Mouse (Mus musculus) layer of hippocampus, adult 8-10 months (tissue): ENCODE data around the gene Wdr72. TPM values are rescaled to one million over a fixed set of nuclear protein-coding genes. Genes with fewer than 3 reads are reported as not detected.
A peak's percentile ranks its signal among the peaks of the same experiment; 100 is the strongest.

Source experiments
- DNase-seq, 2 experiments: peaks; one replicate each; pipeline ENCODE4 v3.0.0; 2022; ENCODE audit warnings: low spot score in 2 of 2
- total RNA-seq, 4 experiments: library from RNA; stranded (reverse); gene quantifications; 2 replicates each; pipeline ENCODE4 v1.2.4; 2022

Gene Wdr72
- total RNA-seq, result under 1 TPM in 1 of 4 experiments, not detected in 3; 0.06 TPM

DNA sequence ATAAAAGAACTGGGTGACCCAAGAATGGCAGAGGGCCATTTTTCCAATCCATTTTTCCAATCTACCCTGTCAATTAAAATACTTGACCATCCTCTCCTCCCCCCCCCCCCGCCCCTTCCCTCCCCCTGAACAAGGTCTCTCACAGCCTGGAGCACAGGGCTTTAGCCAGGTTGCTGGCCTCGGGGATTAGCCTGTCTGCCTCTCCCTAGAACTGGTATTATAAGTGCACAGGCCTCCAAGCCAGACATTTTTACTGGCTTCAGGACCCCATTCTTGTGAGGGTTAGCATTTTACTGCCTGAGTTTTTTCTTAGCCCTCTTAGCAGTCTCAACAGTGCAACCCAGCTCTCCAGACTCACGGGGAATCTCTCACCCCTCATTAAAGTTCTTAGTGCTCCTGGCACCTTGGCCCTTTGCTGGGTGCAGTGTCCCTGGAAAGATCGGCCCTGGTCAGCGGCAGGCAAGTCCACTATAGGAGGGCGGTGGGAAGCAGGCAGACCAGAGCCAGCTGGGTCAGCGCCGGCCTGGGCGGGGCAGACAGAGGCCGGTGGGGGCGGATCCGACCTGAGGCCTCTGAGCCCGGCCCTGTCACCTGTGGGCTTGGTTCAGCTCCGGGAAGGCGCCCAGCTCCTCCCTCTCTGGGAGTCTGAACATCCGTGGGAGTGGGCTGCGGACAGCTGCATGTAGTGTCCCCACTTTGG lies at the start of gene Wdr72:
Gene Wdr72, plus strand, starts transcription at position 596 of the 700 bp plus-strand sequence.
- DNase-seq, result no peak

DNA sequence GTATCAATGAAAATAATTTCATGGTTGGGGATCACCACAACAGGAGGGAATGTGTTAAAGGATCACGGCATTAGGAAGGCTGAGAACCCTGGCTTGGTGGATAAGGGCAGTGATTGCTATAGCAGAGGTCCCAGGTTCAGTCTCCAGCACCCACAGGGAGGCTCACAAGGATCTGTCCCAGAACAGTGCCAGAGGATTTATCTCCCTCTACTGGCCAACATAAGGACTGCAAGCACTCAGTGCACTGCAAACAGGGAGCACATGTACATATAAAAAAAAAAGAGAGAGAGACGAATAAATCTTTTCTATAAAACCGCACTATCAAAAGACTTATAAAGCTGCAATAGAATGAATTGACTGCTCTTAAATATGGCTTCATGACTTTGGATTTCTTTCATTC lies 43.9 kb upstream of the Wdr72 start:
- DNase-seq, result no peak

DNA sequence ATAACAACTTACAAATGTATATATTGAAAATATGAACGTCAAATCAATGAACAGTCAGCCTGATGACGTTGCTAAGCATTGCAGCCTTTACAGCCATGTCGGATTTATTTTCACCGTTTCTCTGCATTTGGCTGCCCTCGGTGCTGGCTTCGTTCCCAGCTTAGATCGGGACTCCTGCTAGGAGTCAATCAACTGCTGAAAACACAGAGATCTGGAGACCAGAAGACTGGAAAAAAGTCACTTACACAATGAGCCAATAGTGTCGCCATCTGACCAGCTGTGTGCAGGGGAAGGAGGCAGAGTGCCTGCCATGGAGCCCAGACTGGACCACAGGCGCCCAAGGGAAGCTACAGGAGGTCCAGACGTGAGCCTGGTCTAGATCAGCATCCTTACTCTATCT lies 43.4 kb upstream of the Wdr72 start:
- DNase-seq, result no peak

DNA sequence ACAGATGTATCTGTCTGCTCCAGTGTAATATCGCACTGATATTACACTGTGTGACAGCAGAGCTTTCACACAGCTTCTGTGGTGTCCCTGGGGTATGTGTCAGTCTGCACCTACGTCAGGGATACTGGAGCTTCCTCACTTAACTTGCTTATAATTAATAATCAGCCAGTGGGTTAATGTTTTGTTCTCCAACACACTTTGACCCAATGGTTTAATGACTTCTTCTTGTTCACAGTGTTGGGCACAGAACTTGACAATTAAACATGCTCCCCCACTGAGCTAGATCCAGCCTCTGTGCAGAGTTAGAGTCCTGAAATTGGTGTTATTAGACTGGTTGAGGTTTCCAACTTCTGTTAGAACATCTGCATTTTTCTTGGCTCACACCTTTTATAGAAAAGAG lies 34.2 kb upstream of the Wdr72 start:
- no peak for DNase-seq

DNA sequence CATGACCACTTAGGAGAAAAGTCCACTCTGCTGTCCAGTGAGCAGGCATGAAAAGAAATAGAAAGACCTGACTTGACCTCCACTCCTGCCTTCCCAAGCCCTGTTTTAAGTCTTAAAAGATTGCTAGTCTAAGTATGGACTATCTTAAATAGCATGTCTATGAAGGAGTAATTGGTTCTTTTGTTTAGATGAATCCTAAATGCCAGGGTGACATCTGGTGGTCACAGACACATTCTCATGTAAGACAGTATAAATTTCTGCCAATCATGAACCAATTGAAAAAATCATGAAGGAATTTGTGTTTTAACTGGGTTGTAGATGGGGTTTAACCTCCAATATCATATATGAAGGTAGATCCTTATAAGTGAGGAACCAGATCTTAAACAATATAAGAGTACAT lies 31.7 kb upstream of the Wdr72 start:
- no peak for DNase-seq

DNA sequence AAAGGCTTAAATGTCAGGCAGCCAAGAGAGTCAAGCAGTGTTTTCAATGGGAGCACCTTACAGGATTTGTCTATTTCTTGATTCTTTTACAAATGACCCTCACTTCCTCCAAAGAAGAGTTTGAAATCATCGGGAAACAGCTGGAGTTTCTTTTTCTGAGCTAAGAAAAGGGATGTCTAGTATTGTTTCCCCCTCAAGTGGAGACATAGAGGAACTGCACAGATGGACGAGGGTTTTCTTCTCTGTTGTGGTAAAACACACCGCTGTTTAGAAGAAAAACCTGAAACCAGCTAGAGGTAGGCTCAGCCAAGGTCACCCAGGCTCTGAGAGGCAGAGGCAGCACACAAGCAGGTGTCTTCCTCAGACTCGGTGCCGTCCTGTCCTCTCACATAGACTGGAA lies 29.9 kb upstream of the Wdr72 start:
- no peak for DNase-seq

DNA sequence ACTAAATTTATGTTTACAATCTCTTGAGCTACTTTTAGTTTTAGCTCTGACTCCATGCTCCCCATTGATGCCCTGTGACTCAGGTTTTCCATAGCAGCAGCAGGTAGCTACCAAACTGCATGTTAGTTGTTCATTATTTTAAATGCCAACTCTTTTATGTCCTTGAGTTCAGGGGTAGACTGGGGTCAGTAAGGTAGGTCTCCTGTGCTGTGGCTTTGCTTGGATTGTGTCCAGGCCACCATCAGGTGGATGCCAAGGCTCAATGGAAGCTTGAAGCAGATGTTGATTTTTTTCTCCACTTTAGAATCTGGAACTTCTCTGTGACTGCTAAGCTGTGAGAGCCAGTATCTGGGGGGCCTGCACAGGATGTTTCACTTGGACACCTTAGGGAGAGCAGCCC lies 8.6 kb upstream of the Wdr72 start:
- DNase-seq, result no peak

DNA sequence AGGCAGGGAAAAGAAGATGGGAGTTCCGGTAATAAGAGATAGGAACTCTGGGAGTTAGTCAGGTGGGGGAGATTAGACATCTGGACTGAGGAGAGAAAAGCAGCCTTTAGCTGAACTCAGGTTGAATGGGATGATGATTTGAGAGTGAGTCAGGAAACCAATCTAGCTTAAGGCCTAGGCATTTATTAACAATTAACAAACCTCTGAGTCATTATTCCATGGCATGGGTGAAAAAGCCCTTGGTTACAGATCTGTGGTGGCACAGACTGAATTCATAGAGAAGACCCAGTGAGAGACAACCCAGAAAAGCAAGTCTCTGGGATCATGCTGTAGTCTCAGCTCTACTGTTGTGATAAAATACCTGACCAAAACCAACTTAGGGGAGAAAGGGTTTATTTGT lies 7.5 kb upstream of the Wdr72 start:
- DNase-seq, result no peak

DNA sequence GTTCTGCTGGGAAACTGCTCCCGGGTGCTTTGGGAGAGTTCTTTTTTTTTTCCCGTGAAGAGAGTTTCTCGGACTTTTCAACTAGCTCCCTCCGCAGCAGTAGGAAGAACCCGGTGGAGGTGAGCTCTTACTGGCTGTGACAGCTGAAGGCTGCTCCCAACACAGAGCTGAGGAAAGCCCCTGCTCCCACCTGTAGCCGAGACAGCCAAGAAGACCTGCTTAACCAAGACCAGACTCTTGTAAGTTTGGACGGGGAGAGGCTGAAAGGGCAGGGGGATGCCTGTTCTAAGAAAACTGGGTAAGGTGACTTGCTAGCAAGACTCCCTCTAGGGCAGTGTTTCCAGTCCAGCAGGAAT lies 283 bp downstream of the Wdr72 start:
- DNase-seq, result no peak

DNA sequence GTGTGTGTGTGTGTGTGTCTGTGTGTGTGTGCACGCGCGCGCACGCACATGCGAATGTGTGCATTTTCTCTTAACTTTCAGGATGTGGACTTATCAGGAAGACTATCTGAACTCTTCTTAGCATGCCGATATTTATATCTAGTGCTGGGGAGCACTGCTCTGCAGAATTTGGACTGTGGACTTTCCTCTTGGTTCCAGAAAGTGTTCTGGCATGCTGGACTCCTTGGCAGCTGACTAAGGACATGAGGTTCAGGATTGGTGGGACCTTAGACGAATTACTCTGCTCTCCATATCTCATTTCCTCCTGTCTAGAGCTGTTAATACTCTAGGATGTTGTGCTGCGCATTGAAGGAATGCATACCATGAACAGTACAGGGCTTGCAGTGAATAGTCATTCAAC lies 2.4 kb downstream of the Wdr72 start:
- DNase-seq, result no peak

DNA sequence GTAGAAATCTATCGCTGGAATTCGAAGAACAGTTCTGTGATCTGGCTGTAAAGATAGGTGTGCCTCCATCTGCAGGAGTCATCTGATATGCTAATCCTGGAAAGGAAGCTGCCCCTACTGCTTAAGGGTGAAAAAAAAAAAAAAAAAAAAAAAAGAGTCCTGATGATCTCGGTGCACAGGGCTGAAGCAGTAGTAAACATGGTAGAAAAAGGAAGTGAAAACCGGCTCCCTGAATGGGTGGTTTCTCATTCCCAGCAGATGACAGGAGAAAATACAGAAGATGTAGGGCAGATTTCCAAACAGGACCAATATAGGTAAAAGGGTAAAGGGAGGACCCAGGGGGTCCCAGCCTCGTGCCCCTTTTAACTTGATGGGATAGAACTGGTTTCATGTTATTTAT lies 16.1 kb downstream of the Wdr72 start:
- DNase-seq, result no peak

DNA sequence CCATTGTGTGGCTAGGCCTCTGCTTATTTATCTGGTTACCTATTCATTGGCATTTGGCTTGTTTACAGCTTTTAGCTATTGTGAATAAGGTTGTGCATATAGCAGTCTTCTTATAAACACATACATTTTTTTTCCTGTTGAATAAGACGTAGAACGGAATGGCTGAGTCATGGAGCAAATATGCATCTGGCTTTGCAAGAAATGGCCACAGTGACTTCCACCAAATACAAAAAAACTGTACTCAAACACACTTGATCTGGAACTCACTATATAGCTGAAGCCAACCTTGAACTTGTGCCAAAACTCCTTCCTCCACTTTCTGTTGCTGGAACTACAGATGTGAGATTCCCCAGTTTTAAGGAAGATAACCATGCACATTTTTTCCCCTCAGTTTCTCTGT lies 23.9 kb downstream of the Wdr72 start:
- DNase-seq, result no peak

DNA sequence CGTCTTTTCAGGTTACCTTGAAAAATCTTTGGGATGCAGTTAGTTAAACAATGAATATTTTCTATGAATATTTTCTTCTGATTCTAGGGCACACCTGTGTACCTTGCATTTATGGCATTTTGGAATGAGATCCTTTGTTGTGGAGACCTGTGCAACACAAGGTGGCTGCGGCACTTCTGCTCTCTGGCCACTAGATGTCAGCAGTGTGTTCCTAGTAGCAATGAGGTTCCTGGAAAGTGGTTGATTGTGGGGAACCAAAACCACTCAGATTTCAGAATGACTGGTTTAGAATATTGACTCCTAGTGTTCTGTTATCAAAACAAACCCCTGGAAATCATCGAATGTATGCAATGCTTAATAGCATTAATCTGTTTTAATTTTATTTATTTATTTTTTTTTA lies 31.7 kb downstream of the Wdr72 start:
- DNase-seq, result peak; percentile 44 to 73

DNA sequence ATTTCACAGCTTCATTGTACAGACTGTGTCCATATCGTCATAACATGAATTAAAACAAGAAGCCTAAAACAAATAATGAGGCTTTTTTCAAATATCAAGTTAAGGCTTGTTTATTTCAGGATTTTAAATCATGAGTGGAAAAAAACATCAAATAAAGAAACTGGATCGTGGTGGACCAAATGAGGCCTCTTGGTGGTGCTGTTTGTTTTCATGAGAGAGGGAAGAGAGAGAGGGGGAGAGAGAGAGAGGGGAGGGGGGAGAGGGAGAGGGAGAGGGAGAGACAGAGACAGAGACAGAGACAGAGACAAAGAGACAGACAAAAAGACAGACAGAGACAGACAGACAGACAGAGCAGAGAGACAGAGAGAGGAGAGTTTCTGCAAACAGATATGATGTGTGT lies 32.5 kb downstream of the Wdr72 start:
- no peak for DNase-seq

DNA sequence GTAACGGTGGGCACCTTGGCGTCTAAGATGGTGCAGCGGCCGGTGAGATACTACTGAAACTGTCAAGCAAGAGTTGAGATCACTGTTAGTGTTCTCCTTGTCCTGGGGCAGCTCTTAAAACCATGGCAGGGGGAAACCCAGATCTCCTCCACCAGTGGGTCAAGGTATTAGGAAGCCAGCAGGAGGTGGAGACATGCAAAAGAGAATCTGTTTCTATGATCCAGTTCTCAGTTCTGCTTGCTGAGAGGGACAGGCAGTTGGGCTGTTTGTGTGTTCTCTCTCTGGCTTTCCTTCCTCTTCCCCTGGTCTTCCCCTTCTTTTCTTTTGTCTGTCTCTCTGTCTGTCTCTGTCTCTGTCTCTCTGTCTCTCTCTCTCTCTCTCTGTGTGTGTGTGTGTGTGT lies 35.0 kb downstream of the Wdr72 start:
- DNase-seq, result no peak

DNA sequence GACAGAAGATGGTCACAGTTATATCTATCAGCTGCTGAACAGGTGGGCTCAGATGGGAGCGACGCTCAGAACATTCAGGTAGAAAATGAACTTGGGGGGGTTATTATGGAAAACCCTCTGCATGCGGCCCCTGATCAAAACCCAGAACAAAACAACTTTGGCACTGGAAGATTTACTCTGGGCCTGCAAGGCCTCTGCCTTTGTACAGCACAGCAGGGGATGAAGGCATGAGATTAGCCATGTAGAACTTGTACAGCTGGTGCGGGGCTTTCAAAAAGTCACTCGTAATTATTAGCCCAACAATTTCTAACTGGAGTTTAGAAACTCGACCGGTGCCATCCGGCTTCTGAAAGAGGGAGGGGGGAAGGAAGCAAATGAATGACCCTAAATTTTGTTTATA lies 38.1 kb downstream of the Wdr72 start:
- DNase-seq, result no peak

DNA sequence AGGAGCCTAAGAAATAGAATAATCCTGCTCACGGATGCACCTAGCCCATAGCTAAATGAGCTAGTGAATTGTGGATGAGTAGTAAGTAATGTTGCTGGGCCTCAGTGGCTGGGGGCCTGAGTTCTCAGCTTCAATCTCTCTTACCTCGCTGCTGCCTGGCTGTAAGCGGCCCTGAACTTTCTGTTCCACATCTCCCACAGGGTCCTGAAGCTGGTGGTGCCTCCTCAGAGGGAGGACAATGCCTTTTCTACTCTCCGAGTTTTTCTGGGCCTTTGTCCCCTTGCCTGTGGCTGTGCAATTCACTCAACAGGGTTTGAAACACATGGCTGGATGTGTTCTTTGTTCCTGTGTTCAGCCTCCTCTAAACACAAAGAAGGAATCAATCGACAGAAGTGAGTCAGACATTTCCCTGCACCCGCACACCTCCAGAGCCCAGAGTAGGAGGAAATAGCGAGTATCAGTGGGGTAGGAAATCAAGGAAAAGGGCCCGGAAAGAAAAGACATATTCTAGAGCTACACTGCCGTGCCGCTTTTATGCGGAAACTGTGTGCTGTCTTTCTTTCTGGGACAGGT lies 50.3 kb downstream of the Wdr72 start:
- DNase-seq, result no peak

DNA sequence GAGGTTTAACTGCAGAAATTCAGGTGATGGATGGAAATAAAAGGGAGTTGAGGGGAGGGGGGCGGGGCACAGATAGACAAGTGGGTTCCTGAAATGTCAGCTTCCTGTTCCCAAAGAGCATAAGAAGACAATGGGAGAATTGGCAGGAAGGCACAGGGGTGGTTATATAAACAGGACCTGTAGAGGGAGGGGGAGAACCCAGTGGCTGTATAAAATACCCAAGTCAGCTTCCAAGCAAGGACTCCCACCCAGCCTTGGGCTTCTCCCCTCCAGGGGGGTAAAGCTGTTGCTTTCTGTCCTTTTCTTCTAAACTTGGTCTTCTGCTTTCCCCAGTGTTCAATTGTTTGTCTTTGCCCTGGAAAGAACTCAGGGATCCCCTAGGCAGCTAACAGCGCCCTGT lies 55.5 kb downstream of the Wdr72 start:
- no peak for DNase-seq

DNA sequence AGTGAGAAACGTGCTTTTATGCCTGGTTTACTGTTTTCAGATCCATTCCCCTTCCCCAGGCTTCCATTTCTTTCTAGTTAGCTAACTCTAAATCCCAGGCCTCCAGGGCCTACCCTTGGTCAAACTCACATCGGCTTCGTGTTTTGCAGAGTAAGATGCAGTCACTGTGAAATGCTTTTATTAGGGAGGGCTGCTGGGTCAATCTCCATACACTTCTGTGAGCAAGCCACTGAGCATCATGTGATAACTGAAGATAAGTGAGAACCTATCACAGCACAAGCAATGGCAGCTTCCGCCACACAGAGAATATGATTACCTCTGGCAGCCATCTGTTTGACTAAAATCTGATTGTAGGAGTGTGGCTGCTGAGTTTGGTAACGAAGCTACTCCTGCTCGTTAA lies 59.7 kb downstream of the Wdr72 start:
- no peak for DNase-seq

DNA sequence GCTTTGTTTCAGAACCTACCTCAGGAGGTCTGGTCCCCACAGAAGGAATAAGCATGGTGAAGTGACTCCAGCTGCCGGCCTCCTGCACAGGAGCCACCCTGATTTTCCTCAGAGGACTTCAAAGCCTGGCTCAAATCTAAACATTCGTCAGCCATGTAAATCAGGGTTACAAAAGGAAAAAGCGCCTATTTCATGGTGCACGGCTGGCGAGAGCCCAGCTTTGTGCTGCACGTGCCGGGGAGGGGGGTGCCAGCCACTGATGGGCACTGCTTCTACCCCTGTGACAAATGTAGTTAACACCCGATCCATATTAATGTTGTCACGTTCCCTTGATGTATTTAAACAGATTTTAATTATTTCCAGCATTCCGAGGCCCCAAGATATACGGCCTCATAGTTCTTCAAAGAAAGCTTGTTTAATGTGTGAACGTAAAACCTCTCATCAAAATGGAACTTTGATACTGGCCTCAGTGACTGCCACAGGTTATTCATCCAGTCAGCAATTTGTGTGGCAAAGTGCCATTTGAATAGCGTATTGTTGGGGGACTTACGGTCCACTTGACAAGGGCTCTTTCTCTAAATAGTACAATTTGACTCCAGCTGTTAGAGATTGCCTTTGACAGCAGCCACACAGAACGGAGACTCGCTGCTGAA lies 76.7 kb downstream of the Wdr72 start:
- no peak for DNase-seq

DNA sequence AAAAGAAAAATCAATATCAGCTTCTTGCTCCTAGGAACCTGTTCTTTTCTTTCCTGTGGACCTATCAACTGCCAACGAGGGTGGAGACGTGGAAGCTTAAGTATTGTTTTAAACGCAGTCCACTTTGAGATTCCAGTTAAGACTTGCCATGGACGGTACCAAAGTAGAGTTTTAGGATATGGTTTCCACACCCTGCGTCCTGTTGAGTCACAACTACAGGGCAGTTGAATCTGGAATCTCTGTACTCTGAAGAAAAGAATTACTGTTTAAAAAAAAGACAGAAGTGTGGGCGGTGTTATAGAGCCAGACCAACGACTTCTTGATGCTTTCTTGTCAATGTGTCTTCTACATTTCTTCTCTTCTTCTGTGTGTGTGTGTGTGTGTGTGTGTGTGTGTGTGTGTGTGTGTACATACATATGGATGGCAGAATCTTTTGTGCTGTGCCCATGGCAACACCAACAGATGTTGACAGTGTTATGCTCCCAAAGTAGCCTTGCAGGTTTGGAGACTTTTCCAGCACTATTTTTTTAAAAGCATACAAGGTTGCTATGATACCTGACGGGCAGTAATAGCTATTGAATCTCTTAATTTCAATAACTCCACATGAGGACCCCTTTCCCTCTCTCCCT lies 77.4 kb downstream of the Wdr72 start:
- DNase-seq, result no peak

DNA sequence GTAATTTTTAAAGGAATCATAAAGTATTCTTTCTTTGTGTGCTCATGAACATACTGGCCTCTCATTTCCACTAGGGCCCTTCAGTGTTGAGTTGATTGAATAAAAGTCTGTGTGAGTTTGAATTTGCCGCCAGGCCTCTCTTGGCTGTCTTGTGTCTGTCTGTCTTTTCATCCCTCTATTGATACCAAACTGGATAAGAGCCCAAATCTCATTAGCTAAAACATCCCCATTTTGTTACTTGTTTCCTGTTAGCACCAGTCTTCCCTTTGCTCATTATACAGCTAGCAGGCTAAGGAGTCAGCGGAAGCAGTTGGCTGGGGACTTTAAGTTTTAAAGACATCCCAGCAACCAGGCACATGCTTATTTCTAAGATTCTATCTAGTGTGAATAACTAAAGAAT lies 84.7 kb downstream of the Wdr72 start:
- no peak for DNase-seq

DNA sequence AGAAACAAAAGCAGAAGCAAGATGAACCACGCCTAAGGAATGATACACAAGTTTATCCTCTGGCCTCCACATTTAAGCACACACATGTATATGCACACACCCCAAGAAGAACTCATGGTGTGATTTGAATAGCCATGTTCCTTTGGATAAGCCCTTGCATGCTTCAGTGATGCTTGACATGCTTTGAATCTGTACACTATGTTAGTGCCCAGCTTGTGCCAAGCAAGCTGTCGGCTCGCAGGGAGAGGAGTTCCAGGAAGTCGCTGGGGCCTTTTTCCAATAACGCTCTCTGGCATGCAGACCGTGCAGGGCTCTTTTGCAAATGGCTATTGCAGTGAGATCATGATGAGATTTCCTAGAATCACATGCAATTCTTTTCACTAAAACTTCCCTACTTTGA lies 118.1 kb downstream of the Wdr72 start:
- no peak for DNase-seq
